Mouse (Mus musculus) midbrain, embryonic 14.5 days (tissue): Measurements from ENCODE around the gene Alg14. TPM values are rescaled to one million over a fixed set of nuclear protein-coding genes. Genes with fewer than 3 reads are reported as not detected.
A peak's percentile ranks its signal among the peaks of the same experiment; 100 is the strongest.

Experiments
- ATAC-seq: fragments of 200-750 bp; cut with Nextera tagmentation; 2 replicates; pipeline ENCODE4 v1.8.0; 2017; ENCODE audit warnings: moderate number of reproducible peaks, moderate library complexity; ENCODE audit not compliant: low FRiP score, low TSS enrichment
- DNase-seq: peaks from one replicate; pipeline ENCODE4 v3.0.0-alpha.2; 2015
- H3K27ac ChIP-seq: fragments of 300-500 bp; sonication (generic); replicated peaks from 2 replicates; pipeline ENCODE4 v1.5.1; 2014; ENCODE audit warnings: mild to moderate bottlenecking, low read depth, low read length, moderate library complexity
- H3K27me3 ChIP-seq: fragments of 300-500 bp; sonication (generic); 2 replicates; pipeline ENCODE4 v1.6.1; 2014; ENCODE audit warnings: low read length, control low read depth, mixed read lengths; ENCODE audit not compliant: control insufficient read depth, insufficient read depth
- H3K36me3 ChIP-seq: fragments of 300-500 bp; sonication (generic); 2 replicates; pipeline ENCODE4 v1.6.1; 2014; ENCODE audit warnings: low read length, control low read depth; ENCODE audit not compliant: control insufficient read depth, insufficient read depth
- H3K4me1 ChIP-seq: fragments of 300-500 bp; sonication (generic); 2 replicates; pipeline ENCODE4 v1.6.1; 2014; ENCODE audit warnings: mild to moderate bottlenecking, antibody characterized with exemption, low read length, control low read depth; ENCODE audit not compliant: control insufficient read depth, insufficient read depth
- H3K4me2 ChIP-seq: fragments of 300-500 bp; sonication (generic); 2 replicates; pipeline ENCODE4 v1.6.1; 2014; ENCODE audit warnings: mild to moderate bottlenecking, low read length, moderate library complexity
- H3K4me3 ChIP-seq: fragments of 300-500 bp; sonication (generic); replicated peaks from 2 replicates; pipeline ENCODE4 v1.5.1; 2014; ENCODE audit warnings: low read depth, low read length
- H3K9ac ChIP-seq: fragments of 300-500 bp; sonication (generic); replicated peaks from 2 replicates; pipeline ENCODE4 v1.6.1; 2014; ENCODE audit warnings: mild to moderate bottlenecking, low read length, moderate library complexity
- H3K9me3 ChIP-seq: fragments of 300-500 bp; sonication (generic); 2 replicates; pipeline ENCODE4 v1.6.1; 2016; ENCODE audit warnings: low read length, control low read depth, mixed read lengths; ENCODE audit not compliant: control insufficient read depth
- WGBS: fragments of 180-500 bp; shearing (Covaris S2); extraction: QIAGEN DNeasy Blood & Tissue Kit; methylation state at CpG from one replicate; pipeline ENCODE4 v1.1.7; 2014; 5-methylcytosine and 5-hydroxymethylcytosine counted together
- polyA plus RNA-seq: library from polyadenylated mRNA; unstranded; fragments of >200 nt; fragmentation: Nextera tagmentation; extraction: Ambion mirVana; gene quantifications from 2 replicates; pipeline ENCODE4 v1.2.1, GENCODE M21; 2014

Alg14 gene
- polyA plus RNA-seq, 1 experiment from 2014 or later = 29.8 TPM

GRCm38 (mm10) chr3:121346507-121347267 lies 55.1 kb downstream of the Alg14 start:
- 85% methylated on average over 12 of the region's 12 CpGs for WGBS
- H3K9ac ChIP-seq = no peak overlapping the region

GRCm38 (mm10) chr3:121348792-121349191 lies 57.2 kb downstream of the Alg14 start:
- Histone ChIP-seq H3K4me2 (peak overlapping the region; percentile 44), H3K36me3 (no peaks in the 10 kb centered on the region), H3K4me1 (peaks cover 42% of the 10 kb centered on the region), H3K4me3 (no peak overlapping the region), H3K27me3 (no peaks in the 10 kb centered on the region), H3K9me3 (no peaks in the 10 kb centered on the region), H3K27ac (peak overlapping the region; percentile 76; the same call in 1 of the 2 replicates), H3K9ac (no peak overlapping the region)
- DNase-seq = peak; percentile 38
- ATAC-seq = no peak; the same call in 1 of the 2 replicates
- WGBS = 45% methylated on average over 6 of the region's 6 CpGs

More at GRCm38 (mm10) chr3:121346507-121347267, 55.1 kb downstream of the Alg14 start:
- no peak for ATAC-seq
- no peak overlapping the region for H3K27ac ChIP-seq
- H3K4me3 ChIP-seq = no peak overlapping the region
- no peaks in the 10 kb centered on the region for H3K9me3 ChIP-seq
- no peaks in the 10 kb centered on the region for H3K36me3 ChIP-seq
- no peak for DNase-seq
- H3K4me2 ChIP-seq = no peak overlapping the region
- peaks cover 42% of the 10 kb centered on the region for H3K4me1 ChIP-seq
- H3K27me3 ChIP-seq = no peaks in the 10 kb centered on the region

- H3K9ac ChIP-seq = no peak overlapping the region; the same call in 1 of the 2 replicates
- no peaks in the 10 kb centered on the region for H3K27me3 ChIP-seq
- peak; percentile 75 for ATAC-seq
- no peaks in the 10 kb centered on the region for H3K36me3 ChIP-seq
- 9% methylated on average over 33 of the region's 33 CpGs for WGBS
- H3K4me3 ChIP-seq = no peak overlapping the region
- peak overlapping the region; percentile 44 for H3K4me2 ChIP-seq
- DNase-seq = peak; percentile 73
- peaks cover 37% of the 10 kb centered on the region for H3K4me1 ChIP-seq
- H3K9me3 ChIP-seq = no peaks in the 10 kb centered on the region
- peak overlapping the region; percentile 76 for H3K27ac ChIP-seq
These were observed 58.0 kb downstream of the Alg14 start for GRCm38 (mm10) chr3:121349334-121350169.

GRCm38 (mm10) chr3:121351257-121351656 lies 59.7 kb downstream of the Alg14 start:
- H3K4me3 ChIP-seq = no peak overlapping the region
- no peak overlapping the region for H3K27ac ChIP-seq
- no peaks in the 10 kb centered on the region for H3K36me3 ChIP-seq
- peaks cover 34% of the 10 kb centered on the region for H3K4me1 ChIP-seq
- DNase-seq (no peak), ATAC-seq (no peak)
- WGBS = 94% methylated on average over 6 of the region's 6 CpGs
- H3K9me3 ChIP-seq = no peaks in the 10 kb centered on the region
- no peaks in the 10 kb centered on the region for H3K27me3 ChIP-seq
- H3K4me2 ChIP-seq = no peak overlapping the region
- H3K9ac ChIP-seq = no peak overlapping the region

GRCm38 (mm10) chr3:121354281-121354680 lies 62.7 kb downstream of the Alg14 start:
- peaks cover 11% of the 10 kb centered on the region for H3K4me1 ChIP-seq
- H3K27me3 ChIP-seq = no peaks in the 10 kb centered on the region
- ATAC-seq = no peak
- WGBS = 93% methylated on average over 9 of the region's 9 CpGs
- H3K36me3 ChIP-seq = no peaks in the 10 kb centered on the region
- H3K27ac ChIP-seq = no peak overlapping the region
- H3K9me3 ChIP-seq = no peaks in the 10 kb centered on the region
- H3K4me2 ChIP-seq = no peak overlapping the region
- H3K4me3 ChIP-seq = no peak overlapping the region
- DNase-seq = no peak
- H3K9ac ChIP-seq = no peak overlapping the region

- H3K9me3 ChIP-seq = no peaks in the 10 kb centered on the region
- no peak overlapping the region for H3K27ac ChIP-seq
- DNase-seq (no peak), ATAC-seq (no peak)
- H3K27me3 ChIP-seq = no peaks in the 10 kb centered on the region
- H3K9ac ChIP-seq = no peak overlapping the region
- 81% methylated on average over 18 of the region's 18 CpGs for WGBS
- peaks cover 4% of the 10 kb centered on the region for H3K4me1 ChIP-seq
- H3K4me2 ChIP-seq = no peak overlapping the region
- no peaks in the 10 kb centered on the region for H3K36me3 ChIP-seq
- no peak overlapping the region for H3K4me3 ChIP-seq
These were observed 63.4 kb downstream of the Alg14 start for GRCm38 (mm10) chr3:121354861-121355470.

- Histone ChIP-seq H3K27ac (no peak overlapping the region), H3K27me3 (no peaks in the 10 kb centered on the region), H3K9ac (no peak overlapping the region), H3K36me3 (no peaks in the 10 kb centered on the region), H3K4me3 (no peak overlapping the region), H3K9me3 (no peaks in the 10 kb centered on the region), H3K4me1 (no peaks in the 10 kb centered on the region), H3K4me2 (no peak overlapping the region)
- WGBS = 87% methylated on average over 9 of the region's 9 CpGs
- DNase-seq (no peak), ATAC-seq (no peak)
These were observed 64.0 kb downstream of the Alg14 start for GRCm38 (mm10) chr3:121355569-121355968.

- 86% methylated on average over 6 of the region's 6 CpGs for WGBS
- no peak for ATAC-seq
- H3K4me3 ChIP-seq = no peak overlapping the region
- DNase-seq = no peak
- no peaks in the 10 kb centered on the region for H3K27me3 ChIP-seq
- H3K9ac ChIP-seq = no peak overlapping the region
- H3K4me1 ChIP-seq = no peaks in the 10 kb centered on the region
- no peaks in the 10 kb centered on the region for H3K9me3 ChIP-seq
- no peak overlapping the region for H3K27ac ChIP-seq
- H3K4me2 ChIP-seq = no peak overlapping the region
- no peaks in the 10 kb centered on the region for H3K36me3 ChIP-seq
These were observed 64.5 kb downstream of the Alg14 start for GRCm38 (mm10) chr3:121356111-121356510.
